Mouse (Mus musculus): ENCODE data around the gene Gstt1. TPM values are rescaled to one million over a fixed set of nuclear protein-coding genes. Genes with fewer than 3 reads are reported as not detected.
A peak's percentile ranks its signal among the peaks of the same experiment; 100 is the strongest.

Gstt1 gene
- polyA plus RNA-seq, 1 experiment from 2014 or later = 6.7 TPM

GRCm38 (mm10) chr10:75796731-75797516 lies 1.5 kb downstream of the Gstt1 start:
- no peak for ATAC-seq (ENCODE audit: low FRiP score)
- Histone ChIP-seq H3K4me1 (peaks cover 12% of the 10 kb centered on the region), H3K27ac (no peak overlapping the region), H3K4me2 (replicated peaks) (peak overlapping the region; percentile 77), H3K27me3 (peaks cover 9% of the 10 kb centered on the region), H3K9me3 (replicated peaks) (no peaks in the 10 kb centered on the region), H3K9ac (peak overlapping the region; percentile 37), H3K4me3 (peak overlapping the region; percentile 37), H3K36me3 (no peaks in the 10 kb centered on the region)
- WGBS = 42% methylated on average over 11 of the region's 11 CpGs

- Histone ChIP-seq H3K27ac (no peak overlapping the region), H3K27me3 (peaks cover 9% of the 10 kb centered on the region), H3K4me1 (peaks cover 16% of the 10 kb centered on the region), H3K9me3 (replicated peaks) (no peaks in the 10 kb centered on the region), H3K36me3 (no peaks in the 10 kb centered on the region), H3K9ac (no peak overlapping the region), H3K4me3 (no peak overlapping the region), H3K4me2 (replicated peaks) (no peak overlapping the region)
- ATAC-seq (ENCODE audit: low FRiP score) = no peak
- WGBS = 45% methylated on average over 3 of the region's 3 CpGs
Observed at GRCm38 (mm10) chr10:75794880-75795279, 3.5 kb downstream of the Gstt1 start.

- Histone ChIP-seq H3K27me3 (peaks cover 4% of the 10 kb centered on the region), H3K4me2 (replicated peaks) (no peak overlapping the region), H3K9me3 (replicated peaks) (no peaks in the 10 kb centered on the region), H3K36me3 (no peaks in the 10 kb centered on the region), H3K4me1 (0 out of 2 replicates have a peak, but pooled peaks cover 4% of the 10 kb centered on the region), H3K9ac (no peak overlapping the region), H3K4me3 (no peak overlapping the region), H3K27ac (no peak overlapping the region)
- no peak for ATAC-seq (ENCODE audit: low FRiP score)
- 21% methylated on average over 7 of the region's 7 CpGs for WGBS
Observed at GRCm38 (mm10) chr10:75790773-75791172, 7.6 kb downstream of the Gstt1 start.

GRCm38 (mm10) chr10:75789841-75790240 lies 8.5 kb downstream of the Gstt1 start:
- Histone ChIP-seq H3K27ac (no peak overlapping the region), H3K9me3 (replicated peaks) (no peaks in the 10 kb centered on the region), H3K27me3 (peaks cover 4% of the 10 kb centered on the region), H3K4me3 (no peak overlapping the region), H3K4me2 (replicated peaks) (no peak overlapping the region), H3K9ac (no peak overlapping the region), H3K36me3 (no peaks in the 10 kb centered on the region), H3K4me1 (0 out of 2 replicates have a peak, but pooled peaks cover 4% of the 10 kb centered on the region)
- WGBS = 93% methylated on average over 5 of the region's 5 CpGs
- no peak for ATAC-seq (ENCODE audit: low FRiP score)

GRCm38 (mm10) chr10:75789081-75789735 lies 9.2 kb downstream of the Gstt1 start:
- Histone ChIP-seq H3K4me2 (replicated peaks) (no peak overlapping the region), H3K4me3 (no peak overlapping the region), H3K27me3 (peaks cover 3% of the 10 kb centered on the region), H3K9me3 (replicated peaks) (no peaks in the 10 kb centered on the region), H3K27ac (no peak overlapping the region), H3K9ac (no peak overlapping the region), H3K4me1 (0 out of 2 replicates have a peak, but pooled peaks cover 4% of the 10 kb centered on the region), H3K36me3 (no peaks in the 10 kb centered on the region)
- 79% methylated on average over 6 of the region's 6 CpGs for WGBS
- ATAC-seq (ENCODE audit: low FRiP score) = no peak

- no peak overlapping the region for H3K27ac ChIP-seq
- H3K36me3 ChIP-seq = no peaks in the 10 kb centered on the region
- 91% methylated on average over 8 of the region's 8 CpGs for WGBS
- H3K9me3 ChIP-seq (replicated peaks) = no peaks in the 10 kb centered on the region
- H3K4me1 ChIP-seq = 0 out of 2 replicates have a peak, but pooled peaks cover 4% of the 10 kb centered on the region
- H3K4me2 ChIP-seq (replicated peaks) = no peak overlapping the region
- H3K4me3 ChIP-seq = no peak overlapping the region
- peaks cover 8% of the 10 kb centered on the region; the same call in 1 of the 2 replicates for H3K27me3 ChIP-seq
- H3K9ac ChIP-seq = no peak overlapping the region
- no peak for ATAC-seq (ENCODE audit: low FRiP score)
Observed at GRCm38 (mm10) chr10:75788277-75788676, 10.1 kb downstream of the Gstt1 start.

- H3K9me3 ChIP-seq (replicated peaks) = no peaks in the 10 kb centered on the region
- H3K27me3 ChIP-seq = peaks cover 32% of the 10 kb centered on the region
- no peak overlapping the region for H3K4me3 ChIP-seq
- H3K27ac ChIP-seq = no peak overlapping the region
- no peak overlapping the region for H3K9ac ChIP-seq
- no peak overlapping the region for H3K4me2 ChIP-seq (replicated peaks)
- no peak for ATAC-seq (ENCODE audit: low FRiP score)
- H3K36me3 ChIP-seq = no peaks in the 10 kb centered on the region
- 94% methylated on average over 1 of the region's 1 CpGs for WGBS
- peaks cover 8% of the 10 kb centered on the region for H3K4me1 ChIP-seq
Observed at GRCm38 (mm10) chr10:75785442-75785841, 12.9 kb downstream of the Gstt1 start.

- peak within 1 kb of the TSS; percentile 73 for H3K4me2 ChIP-seq (replicated peaks)
- H3K4me1 ChIP-seq = peaks cover 9% of the 10 kb centered on the region
- no peaks in the 10 kb centered on the region for H3K9me3 ChIP-seq (replicated peaks)
- H3K4me3 ChIP-seq = peak within 1 kb of the TSS; percentile 34
- ATAC-seq (ENCODE audit: low FRiP score) = no peak
- 0 out of 2 replicates have a peak within 1 kb of the TSS, but pooled peaks have one; percentile 39 for H3K9ac ChIP-seq
- under 1% methylated on average over 28 of the region's 28 CpGs for WGBS
- H3K27me3 ChIP-seq = peaks cover 59% of the 10 kb centered on the region
- no peak within 1 kb of the TSS for H3K27ac ChIP-seq
- no peaks in the 10 kb centered on the region for H3K36me3 ChIP-seq
Observed at GRCm38 (mm10) chr10:75780769-75781578, 17.4 kb downstream of the Gstt1 start, which contains the start of the genes Gm20441 and Gstt3. Gm20441 (minus strand) TSS chr10:75780954. Gstt3 (minus strand) TSS chr10:75781414.

- 43% methylated on average over 15 of the region's 15 CpGs for WGBS
- Histone ChIP-seq H3K4me1 (peaks cover 9% of the 10 kb centered on the region), H3K36me3 (no peaks in the 10 kb centered on the region), H3K9me3 (replicated peaks) (no peaks in the 10 kb centered on the region), H3K27me3 (peaks cover 63% of the 10 kb centered on the region), H3K9ac (no peak overlapping the region), H3K4me2 (replicated peaks) (0 out of 2 replicates have a peak overlapping the region, but pooled peaks have one; percentile 2), H3K27ac (no peak overlapping the region), H3K4me3 (no peak overlapping the region)
- ATAC-seq (ENCODE audit: low FRiP score) = no peak
Observed at GRCm38 (mm10) chr10:75779206-75780174, 18.9 kb downstream of the Gstt1 start.

- no peak overlapping the region for H3K9ac ChIP-seq
- H3K27me3 ChIP-seq = peaks cover 56% of the 10 kb centered on the region
- H3K4me1 ChIP-seq = peaks cover 9% of the 10 kb centered on the region
- H3K27ac ChIP-seq = no peak overlapping the region
- H3K9me3 ChIP-seq (replicated peaks) = no peaks in the 10 kb centered on the region
- no peak for ATAC-seq (ENCODE audit: low FRiP score)
- no peaks in the 10 kb centered on the region for H3K36me3 ChIP-seq
- no peak overlapping the region for H3K4me3 ChIP-seq
- WGBS = 74% methylated on average over 2 of the region's 2 CpGs
- H3K4me2 ChIP-seq (replicated peaks) = no peak overlapping the region
Observed at GRCm38 (mm10) chr10:75777885-75778284, 20.5 kb downstream of the Gstt1 start.

- no peak for ATAC-seq (ENCODE audit: low FRiP score)
- no peak overlapping the region for H3K9ac ChIP-seq
- H3K36me3 ChIP-seq = no peaks in the 10 kb centered on the region
- no peaks in the 10 kb centered on the region for H3K9me3 ChIP-seq (replicated peaks)
- WGBS = 84% methylated on average over 6 of the region's 6 CpGs
- H3K4me3 ChIP-seq = no peak overlapping the region
- no peak overlapping the region for H3K4me2 ChIP-seq (replicated peaks)
- no peak overlapping the region for H3K27ac ChIP-seq
- H3K27me3 ChIP-seq = peaks cover 43% of the 10 kb centered on the region
- peaks cover 16% of the 10 kb centered on the region for H3K4me1 ChIP-seq
Observed at GRCm38 (mm10) chr10:75776562-75776961, 21.8 kb downstream of the Gstt1 start.
